Comparison of ENCODE assay signal across 7 mouse cellular contexts in genomic region chrX:36600066-36600465, GRCm38 (mm10). TPM values are rescaled to one million over a fixed set of nuclear protein-coding genes. Genes with fewer than 3 reads are reported as not detected.
DNase-seq lines count a peak whose midpoint lies in the region; ATAC-seq and TF ChIP-seq lines count a peak whose summit lies in the region.

No protein-coding gene starts in this region.

- peak overlapping the region; percentile 53 for H3K4me2 ChIP-seq in lung, embryonic 16.5 days (ENCODE audit: low read depth, low read length)
- peak overlapping the region; percentile 49 for H3K4me2 ChIP-seq in embryonic facial prominence, embryonic 15.5 days (replicated peaks)

- no peaks in the 10 kb centered on the region for H3K9me3 ChIP-seq in lung, embryonic 16.5 days (ENCODE audit: control insufficient read depth, low read length)
- no peaks in the 10 kb centered on the region for H3K9me3 ChIP-seq in embryonic facial prominence, embryonic 15.5 days (replicated peaks)
- no peaks in the 10 kb centered on the region for H3K9me3 ChIP-seq in limb, embryonic 10.5 days (replicated peaks)

- no peaks in the 10 kb centered on the region for H3K36me3 ChIP-seq in lung, embryonic 16.5 days (ENCODE audit: control insufficient read depth, insufficient read depth, low read length)
- no peaks in the 10 kb centered on the region; the same call in 1 of the 2 replicates for H3K36me3 ChIP-seq in embryonic facial prominence, embryonic 15.5 days
- peaks cover 41% of the 10 kb centered on the region for H3K36me3 ChIP-seq in limb, embryonic 10.5 days
- no peaks in the 10 kb centered on the region for H3K36me3 ChIP-seq in testis, adult 2 months (ENCODE audit: control insufficient read depth, insufficient read depth, low read length)

- no peak for TF ChIP-seq POLR2A in lung, adult 2 months (IDR thresholded peaks at IDR 0.05; ENCODE audit: borderline replicate concordance, extremely low read depth, low read depth, low read length)
- no peak for TF ChIP-seq POLR2A in testis, adult 2 months (IDR thresholded peaks at IDR 0.05; ENCODE audit: control insufficient read depth, low read depth, low read length)

- WGBS in lung, embryonic 16.5 days = 78% methylated on average over 8 of the region's 8 CpGs
- WGBS in lung, adult 2 months = 76% methylated on average over 8 of the region's 8 CpGs
- WGBS in embryonic facial prominence, embryonic 15.5 days = 44% methylated on average over 8 of the region's 8 CpGs
- WGBS in limb, embryonic 10.5 days = 70% methylated on average over 8 of the region's 8 CpGs

- no peak for TF ChIP-seq CTCF in lung, adult 2 months (IDR thresholded peaks at IDR 0.05; ENCODE audit: insufficient read depth, low read length)
- TF ChIP-seq CTCF in testis, adult 2 months (IDR thresholded peaks at IDR 0.05; ENCODE audit: control insufficient read depth, insufficient read depth, insufficient replicate concordance, low read depth, low read length) = no peak

- H3K27me3 ChIP-seq in lung, embryonic 16.5 days (ENCODE audit: control insufficient read depth, insufficient read depth, low read depth, low read length) = no peaks in the 10 kb centered on the region
- no peaks in the 10 kb centered on the region for H3K27me3 ChIP-seq in embryonic facial prominence, embryonic 15.5 days
- H3K27me3 ChIP-seq in limb, embryonic 10.5 days (ENCODE audit: low read depth, poor library complexity, severe bottlenecking) = no peaks in the 10 kb centered on the region
- no peaks in the 10 kb centered on the region for H3K27me3 ChIP-seq in testis, adult 2 months (ENCODE audit: control insufficient read depth, insufficient read depth, low read length)

- H3K4me1 ChIP-seq in lung, embryonic 16.5 days (replicated peaks; ENCODE audit: control insufficient read depth, insufficient read depth, low read length) = no peaks in the 10 kb centered on the region; the same call in 1 of the 2 replicates
- H3K4me1 ChIP-seq in lung, adult 2 months (ENCODE audit: control insufficient read depth, insufficient read depth, low read length) = peaks cover 2% of the 10 kb centered on the region; the same call in 1 of the 2 replicates
- peaks cover 3% of the 10 kb centered on the region; the same call in 1 of the 2 replicates for H3K4me1 ChIP-seq in embryonic facial prominence, embryonic 15.5 days
- peaks cover 4% of the 10 kb centered on the region; the same call in 1 of the 2 replicates for H3K4me1 ChIP-seq in limb, embryonic 10.5 days
- no peaks in the 10 kb centered on the region for H3K4me1 ChIP-seq in testis, adult 2 months (ENCODE audit: control insufficient read depth, insufficient read depth, low read length)

- DNase-seq in lung, adult 2 months = no peak
- no peak for DNase-seq in limb, embryonic 10.5 days (ENCODE audit: low spot score)
- DNase-seq in right cerebral cortex, adult 2 months (ENCODE audit: low spot score in 2 of 2) = no peak
- no peak for DNase-seq in lung, postnatal 10 days

- H3K27ac ChIP-seq in lung, embryonic 16.5 days (ENCODE audit: low read length) = no peak overlapping the region
- H3K27ac ChIP-seq in embryonic facial prominence, embryonic 15.5 days (replicated peaks) = no peak overlapping the region
- H3K27ac ChIP-seq in limb, embryonic 10.5 days = no peak overlapping the region
- 0 out of 2 replicates have a peak overlapping the region, but pooled peaks have one; percentile 36 for H3K27ac ChIP-seq in testis, adult 2 months (ENCODE audit: control insufficient read depth, insufficient read depth, low read depth, low read length)

- no peak for ATAC-seq in lung, embryonic 16.5 days (ENCODE audit: low read depth)
- no peak for ATAC-seq in embryonic facial prominence, embryonic 15.5 days (ENCODE audit: insufficient number of reproducible peaks, low FRiP score, low TSS enrichment, low read depth)

- no peak overlapping the region for H3K4me3 ChIP-seq in lung, embryonic 16.5 days (ENCODE audit: low read length)
- H3K4me3 ChIP-seq in lung, adult 2 months (replicated peaks; ENCODE audit: extremely low read depth, low read depth, low read length) = no peak overlapping the region
- H3K4me3 ChIP-seq in embryonic facial prominence, embryonic 15.5 days (replicated peaks) = peak overlapping the region; percentile 62; the same call in 1 of the 2 replicates
- H3K4me3 ChIP-seq in limb, embryonic 10.5 days = peak overlapping the region; percentile 69
- peak overlapping the region; percentile 27 for H3K4me3 ChIP-seq in testis, adult 2 months (ENCODE audit: control insufficient read depth, low read depth, low read length)

- no peak overlapping the region for H3K9ac ChIP-seq in lung, embryonic 16.5 days (ENCODE audit: low read length)
- H3K9ac ChIP-seq in embryonic facial prominence, embryonic 15.5 days = no peak overlapping the region

RNA-seq across cellular contexts. Expression of gene Pgrmc1, which starts 2.1 kb away (rescaled TPM):
- 238 and 246 TPM in 2 replicates for polyA plus RNA-seq in lung, embryonic 16.5 days (2015; fragmentation: Nextera tagmentation; extraction: Ambion mirVana)
- 121 and 162 TPM in 2 replicates for polyA plus RNA-seq in lung, adult 2 months (2012; rRNA removed)
- 292 and 321 TPM in 2 replicates for polyA plus RNA-seq in embryonic facial prominence, embryonic 15.5 days (2015; fragmentation: Nextera tagmentation; extraction: Ambion mirVana)
- polyA plus RNA-seq in limb, embryonic 10.5 days (2016; fragmentation: Nextera tagmentation; extraction: Ambion mirVana) = 362 and 378 TPM in 2 replicates
- polyA plus RNA-seq in testis, adult 2 months (2012; rRNA removed) = 50.7 and 51.3 TPM in 2 replicates

RNA-seq across cellular contexts. Expression of gene Akap17b, which starts 45.1 kb away (rescaled TPM):
- polyA plus RNA-seq in lung, embryonic 16.5 days (2015; fragmentation: Nextera tagmentation; extraction: Ambion mirVana) = 2.9 TPM in 2 replicates
- 0.34 and 0.60 TPM in 2 replicates for polyA plus RNA-seq in lung, adult 2 months (2012; rRNA removed)
- polyA plus RNA-seq in embryonic facial prominence, embryonic 15.5 days (2015; fragmentation: Nextera tagmentation; extraction: Ambion mirVana) = 2.5 and 2.9 TPM in 2 replicates
- polyA plus RNA-seq in limb, embryonic 10.5 days (2016; fragmentation: Nextera tagmentation; extraction: Ambion mirVana) = 2.3 and 2.5 TPM in 2 replicates
- polyA plus RNA-seq in testis, adult 2 months (2012; rRNA removed) = 0.91 and 1.3 TPM in 2 replicates

Comparison
In these comparisons a context has a peak if more than half of its experiments do, and no peak if none do; other contexts are left out.
1. H3K4me3 ChIP-seq: peak in embryonic facial prominence, embryonic 15.5 days (single experiment), limb, embryonic 10.5 days (single experiment) and testis, adult 2 months (single experiment); none in lung, embryonic 16.5 days (single experiment) and lung, adult 2 months (single experiment).